Mouse (Mus musculus): ENCODE results near the gene Msn.

DNA sequence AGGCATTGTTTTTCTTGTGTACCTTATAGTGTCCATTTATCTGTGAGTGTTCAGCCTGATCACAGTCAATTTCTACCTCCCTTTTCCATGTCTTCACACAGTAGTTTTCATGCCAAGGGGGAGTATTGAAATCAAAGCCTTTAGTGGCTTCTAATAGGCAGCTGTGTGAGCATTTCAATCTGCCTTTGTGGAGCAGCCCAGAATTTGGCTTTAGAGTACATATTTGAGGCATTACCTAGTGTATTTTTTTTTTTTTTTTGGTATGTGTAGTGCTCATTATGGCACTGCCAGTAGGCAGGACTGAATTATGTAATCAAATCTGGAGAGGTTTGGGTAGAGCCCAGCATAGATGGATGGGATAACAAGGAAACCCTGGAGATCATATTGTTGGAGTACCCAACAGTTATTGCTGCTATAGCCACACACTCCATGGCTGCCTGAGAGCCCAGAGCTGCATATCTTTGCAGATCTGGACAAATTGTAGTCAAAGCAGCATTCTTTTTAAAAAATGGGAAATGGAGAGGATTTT, 17.3 kb downstream of the Msn start:
- TF ChIP-seq GATA1 (IDR thresholded peaks at IDR 0.05; ENCODE audit: borderline replicate concordance, low read length) (no peak), FLI1 (IDR thresholded peaks at IDR 0.05; ENCODE audit: low read length) (no peak)

All from megakaryocyte, embryonic 14.5 days (primary cell).